Mouse (Mus musculus) myocyte (in vitro differentiated cells): ENCODE data around the gene Cers6. TPM values are rescaled to one million over a fixed set of nuclear protein-coding genes. Genes with fewer than 3 reads are reported as not detected.
A peak's percentile ranks its signal among the peaks of the same experiment; 100 is the strongest.

Experiments
- H3K27me3 ChIP-seq: one replicate; pipeline ENCODE4 v1.6.1; 2011; ENCODE audit not compliant: control insufficient read depth, insufficient read depth, insufficient read length
- H3K36me3 ChIP-seq: one replicate; pipeline ENCODE4 v1.6.1; 2011; ENCODE audit not compliant: control insufficient read depth, insufficient read depth
- H3K4me2 ChIP-seq: one replicate; pipeline ENCODE4 v1.6.1; 2011; ENCODE audit warnings: low read depth, control low read depth
- H3K4me3 ChIP-seq: one replicate; pipeline ENCODE4 v1.5.1; 2011; ENCODE audit warnings: mild to moderate bottlenecking, control low read depth, moderate library complexity
- H3K79me2 ChIP-seq: one replicate; pipeline ENCODE4 v1.6.1; 2011; ENCODE audit not compliant: control insufficient read depth, insufficient read depth
- H3ac ChIP-seq: one replicate; pipeline ENCODE4 v1.6.1; 2011; ENCODE audit not compliant: control insufficient read depth, insufficient read length
- CEBPB ChIP-seq: IDR thresholded peaks from 2 replicates; pipeline ENCODE4 v1.6.1; 2011; ENCODE audit warnings: mild to moderate bottlenecking, moderate library complexity; ENCODE audit not compliant: poor library complexity, insufficient read depth, severe bottlenecking
- E2F4 ChIP-seq: IDR thresholded peaks from one replicate; pipeline ENCODE4 v1.6.1; 2011; ENCODE audit warnings: mild to moderate bottlenecking, control low read depth, moderate library complexity; ENCODE audit not compliant: insufficient read depth
- MAX ChIP-seq: IDR thresholded peaks from one replicate; pipeline ENCODE4 v1.6.1; 2011; ENCODE audit warnings: low read depth, mild to moderate bottlenecking, control low read depth
- MYOD1 ChIP-seq, 3 experiments: IDR thresholded peaks; one replicate each; pipeline ENCODE4 v1.6.1; 2011; ENCODE audit warnings: control low read depth in 2 of 3, low read depth in 2 of 3, mild to moderate bottlenecking in 2 of 3, moderate library complexity in 1 of 3; ENCODE audit not compliant: insufficient read length in 2 of 3, control insufficient read depth in 1 of 3
- MYOG ChIP-seq, 3 experiments: IDR thresholded peaks; one replicate each; pipeline ENCODE4 v1.6.1; 2011; ENCODE audit warnings: control low read depth in 2 of 3, low read depth in 2 of 3, mild to moderate bottlenecking in 2 of 3; ENCODE audit not compliant: insufficient read length in 2 of 3, control insufficient read depth in 1 of 3, insufficient read depth in 1 of 3
- POLR2A ChIP-seq: IDR thresholded peaks from one replicate; pipeline ENCODE4 v1.6.1; 2011; ENCODE audit warnings: low read depth, mild to moderate bottlenecking, control low read depth, moderate library complexity; ENCODE audit not compliant: insufficient read length
- POLR2AphosphoS2 ChIP-seq: IDR thresholded peaks from one replicate; pipeline ENCODE4 v1.6.1; 2011; ENCODE audit warnings: low read depth, control low read depth; ENCODE audit not compliant: insufficient read length
- REST ChIP-seq: IDR thresholded peaks from one replicate; pipeline ENCODE4 v1.6.1; 2011; ENCODE audit warnings: mild to moderate bottlenecking, control low read depth, moderate library complexity; ENCODE audit not compliant: insufficient read depth, insufficient read length
- SRF ChIP-seq: IDR thresholded peaks from one replicate; pipeline ENCODE4 v1.6.1; 2011; ENCODE audit warnings: low read depth; ENCODE audit not compliant: control insufficient read depth, insufficient read length
- TCF12 ChIP-seq: IDR thresholded peaks from one replicate; pipeline ENCODE4 v1.6.1; 2011; ENCODE audit warnings: mild to moderate bottlenecking, control low read depth; ENCODE audit not compliant: poor library complexity, insufficient read depth, severe bottlenecking
- TCF3 ChIP-seq: IDR thresholded peaks from one replicate; pipeline ENCODE4 v1.6.1; 2011; ENCODE audit warnings: low read depth, control low read depth; ENCODE audit not compliant: insufficient read length
- USF1 ChIP-seq: IDR thresholded peaks from one replicate; pipeline ENCODE4 v1.6.1; 2011; ENCODE audit warnings: low read depth, mild to moderate bottlenecking, control low read depth, moderate library complexity
- polyA plus RNA-seq: library from polyadenylated mRNA; unstranded; fragments of >200 nt; fragmentation: generic; extraction: Trizol; gene quantifications from one replicate; pipeline ENCODE4 v1.2.1, GENCODE M21; 2012; ENCODE audit warnings: missing spikeins

The Cers6 gene
- polyA plus RNA-seq, 1 experiment: 16.5 TPM

DNA sequence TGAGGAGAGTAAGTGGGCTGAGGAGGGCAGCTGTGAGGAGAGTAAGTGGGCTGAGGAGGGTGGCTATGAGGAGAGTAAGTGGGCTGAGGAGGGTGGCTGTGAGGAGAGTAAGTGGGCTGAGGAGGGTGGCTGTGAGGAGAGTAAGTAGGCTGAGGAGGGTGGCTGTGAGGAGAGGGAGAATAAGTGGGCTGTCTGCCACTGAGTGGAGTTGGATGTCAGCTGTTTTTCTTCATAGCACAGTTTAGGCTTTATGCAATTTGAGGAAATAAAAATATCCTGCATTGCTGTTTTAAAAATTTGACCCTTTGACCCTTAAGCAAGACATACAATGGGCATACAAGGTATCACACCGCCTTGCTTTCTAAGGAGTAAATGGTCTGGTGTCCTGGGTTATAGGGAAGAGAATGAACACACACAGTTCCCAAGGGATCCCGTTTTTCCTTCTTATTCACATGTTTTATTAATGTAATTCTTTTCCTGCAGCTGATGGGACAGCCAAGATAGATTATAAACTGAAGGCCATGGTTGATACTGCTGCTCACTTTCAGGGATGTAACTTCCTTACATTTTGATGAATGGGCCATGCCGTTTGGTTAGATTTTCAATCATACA is 27.0 kb downstream of the Cers6 start:
- no peaks in the 10 kb centered on the region for H3K36me3 ChIP-seq
- H3K27me3 ChIP-seq: no peaks in the 10 kb centered on the region
- no peak overlapping the region for H3ac ChIP-seq
- H3K4me3 ChIP-seq: no peak overlapping the region
- peaks cover 83% of the 10 kb centered on the region for H3K79me2 ChIP-seq
- H3K4me2 ChIP-seq: peak overlapping the region; percentile 21
- peak in 1 of 3 experiments; percentile 13 for TF ChIP-seq MYOD1 (IDR thresholded peaks at IDR 0.05; ENCODE audit: control insufficient read depth in 1 of 3, insufficient read length in 2 of 3, low read depth in 2 of 3)
- no peak for TF ChIP-seq MAX

DNA sequence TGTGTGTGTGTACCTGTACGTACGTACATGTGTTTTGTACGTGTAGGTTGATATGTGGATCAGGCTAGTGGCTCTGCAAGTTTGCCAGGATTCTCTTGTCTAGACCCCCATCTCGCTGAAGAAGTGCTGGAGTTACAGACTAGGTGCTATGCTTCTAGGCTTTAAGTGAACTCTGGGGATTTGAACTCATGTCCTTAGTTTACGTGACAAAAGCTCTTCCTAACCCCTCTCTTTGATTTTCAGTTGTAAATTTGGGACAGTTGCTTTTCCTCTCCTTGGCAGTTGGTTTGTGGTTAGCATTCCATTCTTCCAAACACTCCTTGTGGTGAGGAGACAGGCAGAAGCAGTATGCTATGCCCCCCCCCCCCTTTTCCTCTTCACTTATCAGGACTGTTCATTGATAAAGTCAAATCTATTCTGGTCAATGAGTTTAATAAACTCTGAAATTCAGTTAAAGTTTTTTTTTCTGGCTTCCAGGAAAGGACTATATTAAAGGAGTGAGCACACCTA is 28.5 kb downstream of the Cers6 start:
- Histone ChIP-seq H3K36me3 (no peaks in the 10 kb centered on the region), H3K79me2 (peaks cover 85% of the 10 kb centered on the region), H3K27me3 (no peaks in the 10 kb centered on the region), H3K4me3 (no peak overlapping the region), H3ac (no peak overlapping the region), H3K4me2 (no peak overlapping the region)
- TF ChIP-seq MAX (no peak), TCF3 (no peak), CEBPB (no peak), E2F4 (no peak), MYOD1 (IDR thresholded peaks at IDR 0.05; ENCODE audit: control insufficient read depth in 1 of 3, insufficient read length in 2 of 3, low read depth in 2 of 3) (no peak), TCF12 (no peak), POLR2A (no peak)

DNA sequence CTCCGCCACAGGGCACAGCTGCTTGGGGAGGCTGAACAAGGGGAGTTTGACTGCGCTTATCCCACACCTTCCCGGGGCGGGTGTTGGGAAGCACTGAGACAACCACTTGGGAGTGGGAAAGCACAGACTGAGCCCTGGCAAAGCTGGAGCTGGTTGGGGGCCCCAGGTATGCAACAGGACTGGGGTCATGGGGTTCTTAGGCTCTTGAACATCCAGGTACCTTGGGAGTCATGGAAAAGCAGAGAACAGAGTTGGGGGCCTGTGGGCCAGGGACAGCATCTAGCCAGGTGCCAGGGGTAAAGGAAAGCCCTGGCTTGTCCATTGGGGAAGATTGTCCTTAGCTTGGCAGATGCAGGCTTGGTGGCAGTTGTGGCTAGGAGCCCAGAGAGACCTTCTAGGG is 31.2 kb downstream of the Cers6 start:
- Histone ChIP-seq H3ac (no peak overlapping the region), H3K79me2 (peaks cover 86% of the 10 kb centered on the region), H3K4me2 (no peak overlapping the region)

DNA sequence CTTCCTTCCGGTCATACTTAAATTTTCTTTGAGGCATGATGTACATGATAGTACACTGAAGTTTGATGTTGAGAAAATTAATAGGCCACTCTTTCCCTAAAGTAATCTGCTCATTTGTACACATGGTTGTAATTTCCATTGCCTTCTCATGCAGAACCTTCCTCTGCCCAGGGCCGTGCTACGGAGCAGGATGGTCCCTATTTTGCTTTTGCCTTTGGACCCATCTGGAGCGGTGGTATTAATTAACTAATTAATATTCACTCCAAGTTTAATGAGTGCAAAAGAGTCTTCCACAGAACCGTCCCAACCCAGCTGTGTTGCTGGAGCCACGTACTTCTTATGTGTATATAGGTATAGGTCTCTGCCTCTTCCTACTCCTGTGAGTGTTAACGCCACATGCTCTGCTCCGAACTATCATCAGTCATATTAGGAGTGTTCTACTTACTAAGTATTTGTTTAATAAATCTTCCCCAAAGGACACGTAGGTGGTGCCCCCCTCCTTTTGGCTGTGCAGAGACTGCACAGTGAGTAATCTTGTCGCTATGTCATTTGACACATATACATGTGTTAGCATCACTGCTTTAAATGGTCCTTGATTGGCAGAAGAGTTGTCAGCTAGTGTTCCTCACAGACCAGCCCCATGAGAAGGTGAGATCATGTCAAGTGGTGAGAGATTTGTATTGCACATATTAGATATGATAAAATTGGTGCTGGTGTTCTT is 34.0 kb downstream of the Cers6 start:
- TF ChIP-seq MYOG (IDR thresholded peaks at IDR 0.05; ENCODE audit: control insufficient read depth in 1 of 3, insufficient read depth in 1 of 3, insufficient read length in 2 of 3, low read depth in 2 of 3): no peak
- no peak for TF ChIP-seq MAX
- no peak for TF ChIP-seq USF1
- no peak for TF ChIP-seq E2F4
- TF ChIP-seq POLR2A: no peak
- no peak for TF ChIP-seq CEBPB
- no peak for TF ChIP-seq MYOD1 (IDR thresholded peaks at IDR 0.05; ENCODE audit: control insufficient read depth in 1 of 3, insufficient read length in 2 of 3, low read depth in 2 of 3)
- TF ChIP-seq REST: no peak
- TF ChIP-seq POLR2AphosphoS2: no peak
- no peak for TF ChIP-seq TCF12
- TF ChIP-seq SRF: no peak
- TF ChIP-seq TCF3: no peak
- no peak overlapping the region for H3K4me3 ChIP-seq
- no peak overlapping the region for H3K4me2 ChIP-seq
- H3K36me3 ChIP-seq: no peaks in the 10 kb centered on the region
- peaks cover 81% of the 10 kb centered on the region for H3K79me2 ChIP-seq
- H3K27me3 ChIP-seq: no peaks in the 10 kb centered on the region
- H3ac ChIP-seq: no peak overlapping the region

More for the DNA sequence above, 31.2 kb downstream of the Cers6 start:
- TF ChIP-seq REST (no peak), SRF (no peak), POLR2AphosphoS2 (no peak), MAX (no peak), TCF12 (no peak), MYOD1 (IDR thresholded peaks at IDR 0.05; ENCODE audit: control insufficient read depth in 1 of 3, insufficient read length in 2 of 3, low read depth in 2 of 3) (no peak), E2F4 (no peak), POLR2A (no peak), MYOG (IDR thresholded peaks at IDR 0.05; ENCODE audit: control insufficient read depth in 1 of 3, insufficient read depth in 1 of 3, insufficient read length in 2 of 3, low read depth in 2 of 3) (no peak), USF1 (no peak), TCF3 (no peak), CEBPB (no peak)
- H3K27me3 ChIP-seq: no peaks in the 10 kb centered on the region
- H3K36me3 ChIP-seq: no peaks in the 10 kb centered on the region
- H3K4me3 ChIP-seq: no peak overlapping the region

DNA sequence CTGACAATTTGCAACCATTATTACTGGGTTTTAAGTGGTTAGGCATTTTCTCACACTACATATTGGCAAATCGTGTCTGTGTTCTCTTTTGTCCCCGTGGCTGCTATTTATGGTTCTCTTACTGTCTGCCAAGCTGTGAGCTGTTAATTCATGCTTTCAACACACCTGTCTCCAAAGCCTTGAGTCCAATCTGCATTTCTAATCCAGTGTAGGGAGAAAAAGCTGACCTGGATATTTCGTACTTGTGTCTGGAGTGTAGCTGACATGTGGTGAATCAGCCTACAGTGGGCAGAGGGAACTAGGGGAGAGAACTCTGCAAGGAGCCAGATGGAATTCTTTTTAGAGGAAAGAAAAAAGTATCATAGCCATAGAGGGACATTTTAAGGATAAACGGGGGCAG is 35.0 kb downstream of the Cers6 start:
- no peak overlapping the region for H3K4me2 ChIP-seq
- peaks cover 71% of the 10 kb centered on the region for H3K79me2 ChIP-seq
- no peaks in the 10 kb centered on the region for H3K36me3 ChIP-seq
- H3K4me3 ChIP-seq: no peak overlapping the region
- peak in 1 of 3 experiments; percentile 15 for TF ChIP-seq MYOD1 (IDR thresholded peaks at IDR 0.05; ENCODE audit: control insufficient read depth in 1 of 3, insufficient read length in 2 of 3, low read depth in 2 of 3)
- TF ChIP-seq SRF: no peak
- no peak for TF ChIP-seq CEBPB
- TF ChIP-seq REST: no peak
- TF ChIP-seq MYOG (IDR thresholded peaks at IDR 0.05; ENCODE audit: control insufficient read depth in 1 of 3, insufficient read depth in 1 of 3, insufficient read length in 2 of 3, low read depth in 2 of 3): peak in 1 of 3 experiments; percentile 26
- no peaks in the 10 kb centered on the region for H3K27me3 ChIP-seq
- no peak overlapping the region for H3ac ChIP-seq
